Mouse (Mus musculus) lung, embryonic 15.5 days (tissue): ENCODE measurements around the gene 9530068E07Rik. TPM values are rescaled to one million over a fixed set of nuclear protein-coding genes. Genes with fewer than 3 reads are reported as not detected.
"Not testable (repeated sequence)": the region's sequence is repeated elsewhere in the genome, so short reads cannot be mapped to it uniquely, and the experiment has no call there.

ENCODE experiments used
- ATAC-seq: fragments of 200-750 bp; cut with Nextera tagmentation; 2 replicates; pipeline ENCODE4 v1.8.0; 2017; ENCODE audit warnings: moderate number of reproducible peaks, borderline replicate concordance; ENCODE audit not compliant: low FRiP score, low TSS enrichment; ENCODE audit errors: extremely low read depth
- H3K27ac ChIP-seq: fragments of 300-500 bp; sonication (generic); 2 replicates; pipeline ENCODE4 v1.5.1; 2015; ENCODE audit warnings: moderate library complexity, mild to moderate bottlenecking, inconsistent platforms
- H3K27me3 ChIP-seq: fragments of 300-500 bp; sonication (generic); 2 replicates; pipeline ENCODE4 v1.6.1; 2015; ENCODE audit warnings: inconsistent platforms
- H3K36me3 ChIP-seq: fragments of 300-500 bp; sonication (generic); 2 replicates; pipeline ENCODE4 v1.6.1; 2015; ENCODE audit warnings: inconsistent platforms
- H3K4me1 ChIP-seq: fragments of 300-500 bp; sonication (generic); 2 replicates; pipeline ENCODE4 v1.6.1; 2015; ENCODE audit warnings: inconsistent platforms
- H3K4me2 ChIP-seq: fragments of 300-500 bp; sonication (generic); 2 replicates; pipeline ENCODE4 v1.6.1; 2015; ENCODE audit warnings: inconsistent platforms, mild to moderate bottlenecking, moderate library complexity
- H3K4me3 ChIP-seq: fragments of 300-500 bp; sonication (generic); 2 replicates; pipeline ENCODE4 v1.5.1; 2015; ENCODE audit warnings: mild to moderate bottlenecking, inconsistent platforms
- H3K9ac ChIP-seq: fragments of 300-500 bp; sonication (generic); 2 replicates; pipeline ENCODE4 v1.6.1; 2015; ENCODE audit warnings: inconsistent platforms
- H3K9me3 ChIP-seq: fragments of 300-500 bp; sonication (generic); 2 replicates; pipeline ENCODE4 v1.6.1; 2016; ENCODE audit warnings: inconsistent platforms
- WGBS: fragments of 180-500 bp; shearing (Covaris S2); methylation state at CpG from one replicate; pipeline ENCODE4 v1.1.7; 2015; 5-methylcytosine and 5-hydroxymethylcytosine counted together
- polyA plus RNA-seq: library from polyadenylated mRNA; unstranded; fragments of >200 nt; fragmentation: Nextera tagmentation; extraction: Ambion mirVana; gene quantifications from 2 replicates; pipeline ENCODE4 v1.2.1, GENCODE M21; 2015

Gene 9530068E07Rik
- polyA plus RNA-seq = 221 and 224 TPM in 2 replicates

GRCm38 (mm10) chr11:52395940-52396596, at the start of gene 9530068E07Rik:
9530068E07Rik (plus strand) TSS chr11:52396428.
- peaks cover 4% of the 10 kb centered on the region; the same call in 1 of the 2 replicates for H3K36me3 ChIP-seq
- no peaks in the 10 kb centered on the region for H3K9me3 ChIP-seq
- H3K27ac ChIP-seq = peak within 1 kb of the TSS; percentile 93
- peaks cover 3% of the 10 kb centered on the region; the same call in 1 of the 2 replicates for H3K4me1 ChIP-seq
- H3K4me2 ChIP-seq = peak within 1 kb of the TSS; percentile 57
- no peaks in the 10 kb centered on the region for H3K27me3 ChIP-seq
- ATAC-seq = peak; percentile 96
- H3K4me3 ChIP-seq = peak within 1 kb of the TSS; percentile 94
- peak within 1 kb of the TSS; percentile 94 for H3K9ac ChIP-seq
- 2% methylated on average over 38 of the region's 38 CpGs for WGBS

GRCm38 (mm10) chr11:52346635-52347005, 49.6 kb upstream of the 9530068E07Rik start:
- H3K9ac ChIP-seq = peak overlapping the region; percentile 36; the same call in 1 of the 2 replicates
- no peaks in the 10 kb centered on the region for H3K36me3 ChIP-seq
- peak; percentile 72; the same call in 1 of the 2 replicates for ATAC-seq
- H3K4me2 ChIP-seq = peak overlapping the region; percentile 70
- H3K4me3 ChIP-seq = peak overlapping the region; percentile 38
- H3K9me3 ChIP-seq = no peaks in the 10 kb centered on the region
- no peaks in the 10 kb centered on the region for H3K27me3 ChIP-seq
- WGBS = 4% methylated on average over 12 of the region's 12 CpGs
- peak overlapping the region; percentile 64 for H3K27ac ChIP-seq
- H3K4me1 ChIP-seq = peaks cover 14% of the 10 kb centered on the region

- Histone ChIP-seq H3K27me3 (no peaks in the 10 kb centered on the region), H3K4me1 (peaks cover 14% of the 10 kb centered on the region), H3K36me3 (no peaks in the 10 kb centered on the region), H3K9ac (no peak overlapping the region), H3K27ac (no peak overlapping the region), H3K9me3 (no peaks in the 10 kb centered on the region), H3K4me3 (no peak overlapping the region), H3K4me2 (no peak overlapping the region)
- no peak for ATAC-seq
- 77% methylated on average over 4 of the region's 4 CpGs for WGBS
Measured at GRCm38 (mm10) chr11:52348156-52348555, 48.1 kb upstream of the 9530068E07Rik start.

GRCm38 (mm10) chr11:52348724-52349123, 47.5 kb upstream of the 9530068E07Rik start:
- H3K36me3 ChIP-seq = no peaks in the 10 kb centered on the region
- H3K4me3 ChIP-seq = no peak overlapping the region
- no peak overlapping the region for H3K9ac ChIP-seq
- no peak overlapping the region for H3K27ac ChIP-seq
- H3K4me2 ChIP-seq = no peak overlapping the region
- no peaks in the 10 kb centered on the region for H3K27me3 ChIP-seq
- H3K4me1 ChIP-seq = peaks cover 14% of the 10 kb centered on the region
- no peaks in the 10 kb centered on the region for H3K9me3 ChIP-seq
- ATAC-seq = no peak
- 71% methylated on average over 3 of the region's 3 CpGs for WGBS

GRCm38 (mm10) chr11:52350924-52351323, 45.3 kb upstream of the 9530068E07Rik start:
- no peaks in the 10 kb centered on the region for H3K9me3 ChIP-seq
- peaks cover 13% of the 10 kb centered on the region for H3K4me1 ChIP-seq
- no peak overlapping the region for H3K27ac ChIP-seq
- no peak overlapping the region for H3K4me3 ChIP-seq
- H3K36me3 ChIP-seq = no peaks in the 10 kb centered on the region
- WGBS = 3% methylated on average over 9 of the region's 9 CpGs
- peak; percentile 37; the same call in 1 of the 2 replicates for ATAC-seq
- no peaks in the 10 kb centered on the region for H3K27me3 ChIP-seq
- H3K9ac ChIP-seq = no peak overlapping the region
- no peak overlapping the region for H3K4me2 ChIP-seq

GRCm38 (mm10) chr11:52352271-52352670, 44.0 kb upstream of the 9530068E07Rik start:
- no peak overlapping the region for H3K27ac ChIP-seq
- no peaks in the 10 kb centered on the region for H3K9me3 ChIP-seq
- no peaks in the 10 kb centered on the region for H3K36me3 ChIP-seq
- no peak for ATAC-seq
- 91% methylated on average over 3 of the region's 3 CpGs for WGBS
- 0 out of 2 replicates have a peak, but pooled peaks cover 4% of the 10 kb centered on the region for H3K4me1 ChIP-seq
- no peak overlapping the region for H3K4me3 ChIP-seq
- H3K4me2 ChIP-seq = no peak overlapping the region
- no peak overlapping the region for H3K9ac ChIP-seq
- no peaks in the 10 kb centered on the region for H3K27me3 ChIP-seq

- Histone ChIP-seq H3K4me2 (no peak overlapping the region), H3K27ac (no peak overlapping the region), H3K4me3 (no peak overlapping the region), H3K9ac (no peak overlapping the region), H3K9me3 (no peaks in the 10 kb centered on the region), H3K27me3 (no peaks in the 10 kb centered on the region), H3K4me1 (peaks cover 16% of the 10 kb centered on the region; the same call in 1 of the 2 replicates), H3K36me3 (no peaks in the 10 kb centered on the region)
- 82% methylated on average over 5 of the region's 5 CpGs for WGBS
- no peak for ATAC-seq
Measured at GRCm38 (mm10) chr11:52354644-52355043, 41.6 kb upstream of the 9530068E07Rik start.

GRCm38 (mm10) chr11:52355601-52356000, 40.6 kb upstream of the 9530068E07Rik start:
- ATAC-seq = no peak
- H3K9me3 ChIP-seq = no peaks in the 10 kb centered on the region
- H3K27ac ChIP-seq = no peak overlapping the region
- no peaks in the 10 kb centered on the region for H3K36me3 ChIP-seq
- H3K9ac ChIP-seq = no peak overlapping the region
- H3K4me3 ChIP-seq = no peak overlapping the region
- no peaks in the 10 kb centered on the region for H3K27me3 ChIP-seq
- peaks cover 21% of the 10 kb centered on the region for H3K4me1 ChIP-seq
- WGBS = 86% methylated on average over 1 of the region's 1 CpGs
- no peak overlapping the region for H3K4me2 ChIP-seq

GRCm38 (mm10) chr11:52357091-52357490, 39.1 kb upstream of the 9530068E07Rik start:
- not testable (repeated sequence) for H3K27me3 ChIP-seq, H3K9ac ChIP-seq, H3K9me3 ChIP-seq, ATAC-seq, H3K4me3 ChIP-seq, H3K4me2 ChIP-seq, H3K27ac ChIP-seq, H3K36me3 ChIP-seq
- H3K4me1 ChIP-seq = peaks cover 22% of the 10 kb centered on the region
- 93% methylated on average over 5 of the region's 5 CpGs for WGBS

GRCm38 (mm10) chr11:52358520-52358919, 37.7 kb upstream of the 9530068E07Rik start:
- no peak for ATAC-seq
- no peak overlapping the region for H3K27ac ChIP-seq
- WGBS = 26% methylated on average over 4 of the region's 4 CpGs

GRCm38 (mm10) chr11:52359686-52360470, 36.4 kb upstream of the 9530068E07Rik start:
- Histone ChIP-seq H3K4me3 (peak overlapping the region; percentile 94), H3K27ac (peak overlapping the region; percentile 97), H3K9ac (peak overlapping the region; percentile 97), H3K4me2 (peak overlapping the region; percentile 78), H3K4me1 (peaks cover 47% of the 10 kb centered on the region), H3K9me3 (no peaks in the 10 kb centered on the region), H3K27me3 (no peaks in the 10 kb centered on the region), H3K36me3 (no peaks in the 10 kb centered on the region)
- 15% methylated on average over 22 of the region's 22 CpGs for WGBS
- ATAC-seq = no peak

More at GRCm38 (mm10) chr11:52358520-52358919, 37.7 kb upstream of the 9530068E07Rik start:
- Histone ChIP-seq H3K4me1 (peaks cover 34% of the 10 kb centered on the region), H3K9me3 (no peaks in the 10 kb centered on the region), H3K9ac (0 out of 2 replicates have a peak overlapping the region, but pooled peaks have one; percentile 8), H3K4me3 (peak overlapping the region; percentile 9; the same call in 1 of the 2 replicates), H3K36me3 (no peaks in the 10 kb centered on the region), H3K4me2 (peak overlapping the region; percentile 19; the same call in 1 of the 2 replicates), H3K27me3 (no peaks in the 10 kb centered on the region)
